Mouse (Mus musculus) neutrophil, adult 5-6 weeks (primary cell): ENCODE data around the gene Rnaseh2a. TPM values are rescaled to one million over a fixed set of nuclear protein-coding genes. Genes with fewer than 3 reads are reported as not detected.
A peak's percentile ranks its signal among the peaks of the same experiment; 100 is the strongest.

Experiments
- ATAC-seq: fragments of 151-379, 151-347 bp; 2 replicates; pipeline ENCODE4 v1.8.0; 2017; ENCODE audit warnings: mild to moderate bottlenecking, moderate TSS enrichment; ENCODE audit not compliant: insufficient number of reproducible peaks, poor library complexity, low FRiP score, severe bottlenecking; ENCODE audit errors: extremely low read depth
- total RNA-seq: library from RNA; stranded (forward); fragments of 200-1000 nt; gene quantifications from 2 replicates; pipeline ENCODE4 v1.2.3, GENCODE M21; 2017

The Rnaseh2a gene
- total RNA-seq, 1 experiment from 2014 or later = 26.5 TPM

- ATAC-seq = no peak
These were observed 15.6 kb upstream of the Rnaseh2a start for GRCm38 (mm10) chr8:84985049-84985683.

GRCm38 (mm10) chr8:84984294-84985048 is 14.9 kb upstream of the Rnaseh2a start:
- no peak for ATAC-seq

- ATAC-seq = no peak
These were observed 13.0 kb upstream of the Rnaseh2a start for GRCm38 (mm10) chr8:84982499-84983011.

- no peak for ATAC-seq
These were observed 12.3 kb upstream of the Rnaseh2a start for GRCm38 (mm10) chr8:84981644-84982498.

- ATAC-seq = no peak
These were observed 11.2 kb upstream of the Rnaseh2a start for GRCm38 (mm10) chr8:84980622-84981358.

- peak; percentile 42 for ATAC-seq
These were observed 10.2 kb upstream of the Rnaseh2a start for GRCm38 (mm10) chr8:84979599-84980421.

- ATAC-seq = peak; percentile 37
These were observed 8.8 kb upstream of the Rnaseh2a start, which contains the start of gene Junb for GRCm38 (mm10) chr8:84978248-84978940. Gene Junb, minus strand, starts transcription at chr8:84978718.

- ATAC-seq = 0 out of 2 replicates have a peak, but pooled peaks have one; percentile 0
These were observed 8.1 kb upstream of the Rnaseh2a start for GRCm38 (mm10) chr8:84977435-84978247.

GRCm38 (mm10) chr8:84976763-84977434 is 7.3 kb upstream of the Rnaseh2a start:
- ATAC-seq = no peak

- peak; percentile 18; the same call in 1 of the 2 replicates for ATAC-seq
These were observed 6.6 kb upstream of the Rnaseh2a start for GRCm38 (mm10) chr8:84976031-84976762.

- ATAC-seq = 0 out of 2 replicates have a peak, but pooled peaks have one; percentile 2
These were observed 5.9 kb upstream of the Rnaseh2a start for GRCm38 (mm10) chr8:84975434-84975833.

GRCm38 (mm10) chr8:84974543-84975142 is 5.1 kb upstream of the Rnaseh2a start:
- no peak for ATAC-seq

GRCm38 (mm10) chr8:84973803-84974542 is 4.4 kb upstream of the Rnaseh2a start:
- ATAC-seq = peak; percentile 6; the same call in 1 of the 2 replicates

GRCm38 (mm10) chr8:84973079-84973478 is 3.5 kb upstream of the Rnaseh2a start:
- no peak for ATAC-seq
